Mouse (Mus musculus) Patski (cell line): ENCODE measurements around the gene 4833427G06Rik. TPM values are rescaled to one million over a fixed set of nuclear protein-coding genes. Genes with fewer than 3 reads are reported as not detected.

Experiments used
- ATAC-seq: fragments of 100-300 bp; one replicate; pipeline ENCODE4 v1.8.0; 2021
- CTCF ChIA-PET: fragments of 350-600 bp; sonication (Branson Sonifier 250); formaldehyde crosslinking; loops from one replicate; lab custom pipeline; 2022; ENCODE audit warnings: inconsistent platforms; lab: Charles Lee
- POLR2A ChIA-PET: fragments of 350-600 bp; sonication (Branson Sonifier 250); formaldehyde crosslinking; loops from one replicate; lab custom pipeline; 2022; ENCODE audit warnings: antibody characterized with exemption, inconsistent platforms; lab: Charles Lee
- DNase-seq: peaks from one replicate; pipeline ENCODE4 v3.0.0-alpha.2; 2011; ENCODE audit warnings: low read depth, low spot score
- H3K27me3 ChIP-seq: fragments of 371-371 bp; one replicate; pipeline ENCODE4 v1.5.1; 2021
- CTCF ChIP-seq: fragments of 100-300 bp; IDR thresholded peaks from one replicate; pipeline ENCODE4 v1.5.1; 2021
- in situ Hi-C: fragments of 300-500 bp; cut with MboI; formaldehyde crosslinking; loops from 3 replicates; pipeline ENCODE4 v1.11.1; 2018; ENCODE audit warnings: low pct_unique_long_range_greater_than_20kb, mixed read lengths
- polyA plus RNA-seq: library from polyadenylated mRNA; unstranded; gene quantifications from one replicate; pipeline ENCODE4 v1.2.3, GENCODE M21; 2021

4833427G06Rik gene
- polyA plus RNA-seq, 1 experiment from 2014 or later, result not detected

GRCm38 (mm10) chr9:51114767-51115166 is 12.9 kb upstream of the 4833427G06Rik start:
- CTCF ChIA-PET, result no interaction called here
- POLR2A ChIA-PET, result interaction anchor here (0.7 kb wide), 1 partner anchor 456 kb away, joined by 10 read pairs; no protein-coding TSS in a partner anchor
- DNase-seq (no peak), ATAC-seq (no peak)
- H3K27me3 ChIP-seq, result peaks cover 46% of the 10 kb centered on the region
- in situ Hi-C loops, result no loop called here
- no peak for TF ChIP-seq CTCF

DNA sequence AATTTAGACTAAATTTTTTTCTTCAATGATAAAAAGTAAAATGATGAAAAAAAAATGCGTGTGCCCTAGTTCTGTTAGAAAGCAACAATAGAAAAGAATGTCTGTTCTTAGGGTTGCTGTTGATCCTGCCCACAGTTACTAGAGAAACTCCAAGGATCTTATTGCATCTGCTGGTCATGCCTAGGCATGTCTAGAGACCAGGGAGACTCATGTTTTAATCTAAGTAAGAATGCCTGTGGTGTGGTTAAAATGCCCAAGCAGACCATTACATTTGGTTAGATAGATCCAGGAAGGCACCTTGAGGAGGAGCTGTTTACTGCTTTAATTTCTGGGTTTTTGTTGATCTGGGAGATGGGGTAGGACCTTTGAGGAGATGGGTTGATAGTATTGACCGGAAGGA is 3.9 kb upstream of the 4833427G06Rik start:
- in situ Hi-C loops, result no loop called here
- ATAC-seq, result no peak
- H3K27me3 ChIP-seq, result peaks cover 38% of the 10 kb centered on the region
- no peak for DNase-seq
- TF ChIP-seq CTCF, result no peak
- CTCF ChIA-PET, result interaction anchor here (1.2 kb wide), 1 partner anchor 16 kb away, joined by 3 read pairs; no protein-coding TSS in a partner anchor
- POLR2A ChIA-PET, result interaction anchor here (0.7 kb wide), 1 partner anchor 758 kb away, joined by 3 read pairs; no protein-coding TSS in a partner anchor

DNA sequence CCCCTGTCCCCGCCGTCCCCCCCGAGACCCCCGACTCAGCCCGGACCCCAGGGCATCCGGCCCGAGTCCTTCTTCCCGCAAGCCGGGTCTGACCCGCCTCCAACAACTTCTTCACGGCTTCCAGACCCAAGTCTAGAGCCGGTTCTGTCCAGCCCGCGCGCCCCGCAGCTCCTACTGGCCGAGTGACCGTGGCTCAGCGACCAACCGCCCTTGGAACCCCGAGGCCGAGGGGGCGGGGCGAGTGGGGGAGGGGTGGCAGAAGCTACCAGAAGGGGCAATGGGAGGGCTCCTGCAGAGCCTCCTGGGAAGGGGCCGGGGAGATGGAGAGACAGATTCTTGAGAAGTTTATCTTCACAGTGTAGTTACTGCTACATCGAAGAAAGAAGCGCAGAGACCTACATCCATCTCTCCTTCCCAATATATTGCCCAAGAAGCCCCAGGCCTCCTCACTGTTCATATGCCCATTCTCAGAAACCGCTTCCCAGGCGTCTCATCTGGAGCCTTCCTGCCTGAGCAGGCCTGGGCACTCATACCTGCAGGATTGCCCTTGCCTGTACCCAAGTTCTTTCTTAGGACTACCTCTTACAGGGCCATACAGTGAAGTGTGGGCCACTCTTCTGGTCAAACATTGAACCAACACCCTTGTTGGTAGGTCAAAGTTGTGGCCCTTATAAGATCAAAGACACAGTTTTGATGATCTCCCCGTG is 2.1 kb upstream of the 4833427G06Rik start:
- POLR2A ChIA-PET, result no interaction called here

GRCm38 (mm10) chr9:51102963-51103807 is 1.3 kb upstream of the 4833427G06Rik start:
- no peak for DNase-seq
- H3K27me3 ChIP-seq, result peaks cover 18% of the 10 kb centered on the region
- in situ Hi-C loops, result no loop called here
- no peak for TF ChIP-seq CTCF
- ChIA-PET CTCF (interaction anchor here (0.7 kb wide), 1 partner anchor 64 kb away, joined by 3 read pairs; no protein-coding TSS in a partner anchor), POLR2A (interaction anchor here (0.6 kb wide), 1 partner anchor 19 kb away, joined by 3 read pairs; no protein-coding TSS in a partner anchor)
- ATAC-seq, result no peak

More for the DNA sequence above, 2.1 kb upstream of the 4833427G06Rik start:
- ATAC-seq (no peak), DNase-seq (no peak)
- no peak for TF ChIP-seq CTCF
- in situ Hi-C loops, result no loop called here
- peaks cover 26% of the 10 kb centered on the region for H3K27me3 ChIP-seq
- CTCF ChIA-PET, result no interaction called here

- H3K27me3 ChIP-seq, result peaks cover 25% of the 10 kb centered on the region
- DNase-seq (no peak), ATAC-seq (no peak)
- TF ChIP-seq CTCF, result no peak
- CTCF ChIA-PET, result no interaction called here
- POLR2A ChIA-PET, result interaction anchor here (0.8 kb wide), 1 partner anchor 191 kb away, joined by 7 read pairs; no protein-coding TSS in a partner anchor
- in situ Hi-C loops, result no loop called here
Observed at GRCm38 (mm10) chr9:51096306-51096705, 5.6 kb downstream of the 4833427G06Rik start.

DNA sequence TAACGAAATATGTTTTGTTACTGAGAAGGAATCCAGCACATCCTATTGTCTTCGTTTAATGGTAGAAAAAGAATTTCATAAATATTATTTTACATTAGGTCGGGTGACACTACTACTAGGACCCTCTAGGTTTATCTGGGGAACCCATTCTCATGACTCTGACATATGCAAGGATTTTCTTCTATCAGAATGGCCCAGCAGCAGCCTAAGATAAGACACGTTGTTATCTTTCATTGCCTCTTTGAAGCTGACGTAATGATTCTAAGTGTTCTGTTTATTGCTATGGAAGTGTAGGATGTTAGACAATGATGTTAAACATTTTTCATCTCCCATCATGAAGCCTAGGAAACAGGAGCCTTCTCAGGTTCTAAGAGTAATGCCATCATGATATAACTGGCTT is 8.2 kb downstream of the 4833427G06Rik start:
- ChIA-PET POLR2A (no interaction called here), CTCF (interaction anchor here (1.4 kb wide), 1 partner anchor 8 kb away, joined by 3 read pairs; the partner anchor contains the start of gene 4833427G06Rik)
- no peak for ATAC-seq
- no peak for TF ChIP-seq CTCF
- in situ Hi-C loops, result no loop called here
- DNase-seq, result no peak
- H3K27me3 ChIP-seq, result peaks cover 39% of the 10 kb centered on the region

DNA sequence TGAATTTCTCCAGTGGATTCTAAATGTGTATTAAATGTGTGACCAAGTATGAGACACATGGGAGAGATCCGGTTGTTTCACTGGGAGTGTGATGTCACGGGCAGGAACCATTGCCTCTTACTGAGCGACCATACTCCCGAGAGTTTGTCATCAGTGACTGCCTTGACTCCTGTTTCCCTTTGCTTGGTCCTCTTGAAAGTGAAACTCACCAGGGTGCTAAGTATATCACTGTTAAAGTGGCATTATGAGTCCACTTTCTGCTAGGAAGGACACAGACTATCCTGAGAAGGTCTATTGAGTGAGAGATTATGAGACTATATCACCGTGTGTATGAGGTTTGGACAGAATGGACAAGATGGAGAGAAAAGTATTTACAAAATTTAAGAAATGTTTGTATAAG is 20.3 kb downstream of the 4833427G06Rik start:
- peaks cover 18% of the 10 kb centered on the region for H3K27me3 ChIP-seq
- DNase-seq (no peak), ATAC-seq (no peak)
- in situ Hi-C loops, result no loop called here
- CTCF ChIA-PET, result no interaction called here
- POLR2A ChIA-PET, result no interaction called here
- no peak for TF ChIP-seq CTCF

DNA sequence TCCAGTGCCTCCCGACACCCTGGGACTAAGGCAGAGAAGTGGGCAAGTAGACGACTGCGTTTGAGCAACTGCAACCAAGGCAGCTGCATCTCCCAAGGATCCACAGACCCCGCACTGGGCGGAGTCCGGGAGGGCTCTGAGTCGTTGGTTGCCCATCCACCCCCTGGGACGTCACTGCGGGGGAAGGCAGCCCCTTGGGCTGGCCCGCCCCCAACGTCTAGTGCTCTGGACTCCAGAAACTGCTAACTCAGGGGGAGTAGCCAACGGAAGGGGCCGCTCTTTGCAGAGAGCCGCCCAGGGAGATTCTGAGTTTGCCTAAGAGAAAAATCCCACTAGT is 24.9 kb downstream of the 4833427G06Rik start, which contains the start of gene Layn:
Gene Layn, minus strand, starts transcription at position 116 of the 337 bp plus-strand sequence.
- no peak for TF ChIP-seq CTCF
- ATAC-seq, result no peak
- in situ Hi-C loops, result no loop called here
- ChIA-PET CTCF (no interaction called here), POLR2A (no interaction called here)
- no peak for DNase-seq
- peaks cover 19% of the 10 kb centered on the region for H3K27me3 ChIP-seq

DNA sequence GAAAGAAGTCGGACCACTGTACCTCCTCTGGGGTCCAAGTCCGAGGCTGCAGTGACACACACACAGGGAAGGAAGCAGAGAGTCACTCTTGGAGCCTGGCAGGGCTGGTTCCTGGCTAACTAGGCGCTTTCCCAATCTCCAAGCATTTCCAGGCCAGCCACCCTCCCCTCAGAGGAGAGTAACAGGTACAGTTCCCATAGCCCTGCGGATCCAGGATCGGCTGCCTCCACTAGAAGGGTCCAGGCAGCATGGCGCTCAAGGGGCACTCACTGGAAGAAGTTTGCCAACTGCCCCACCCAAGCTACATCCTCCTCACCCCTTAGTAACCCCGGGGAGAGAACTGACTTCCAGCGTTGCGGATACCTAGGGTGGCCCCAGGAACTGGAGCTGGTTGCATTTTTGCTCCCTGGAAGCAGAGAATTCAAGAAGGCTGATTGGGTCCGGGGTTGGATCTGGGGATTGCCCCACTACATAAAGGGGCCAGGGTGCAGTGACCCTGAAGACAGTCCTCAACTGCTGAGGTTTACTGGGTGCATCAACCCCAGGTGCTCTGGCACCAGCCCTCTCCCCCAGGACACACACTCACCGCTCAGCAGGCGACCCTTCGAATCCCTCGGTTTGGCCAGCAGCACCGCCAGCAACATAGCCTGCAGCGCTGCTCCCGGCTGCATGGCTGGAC is 25.4 kb downstream of the 4833427G06Rik start:
- no peak for TF ChIP-seq CTCF
- in situ Hi-C loops, result no loop called here
- no peak for DNase-seq
- no peak for ATAC-seq
- ChIA-PET POLR2A (interaction anchor here (0.6 kb wide), 1 partner anchor 850 kb away, joined by 4 read pairs; no protein-coding TSS in a partner anchor), CTCF (no interaction called here)
- H3K27me3 ChIP-seq, result peaks cover 19% of the 10 kb centered on the region

DNA sequence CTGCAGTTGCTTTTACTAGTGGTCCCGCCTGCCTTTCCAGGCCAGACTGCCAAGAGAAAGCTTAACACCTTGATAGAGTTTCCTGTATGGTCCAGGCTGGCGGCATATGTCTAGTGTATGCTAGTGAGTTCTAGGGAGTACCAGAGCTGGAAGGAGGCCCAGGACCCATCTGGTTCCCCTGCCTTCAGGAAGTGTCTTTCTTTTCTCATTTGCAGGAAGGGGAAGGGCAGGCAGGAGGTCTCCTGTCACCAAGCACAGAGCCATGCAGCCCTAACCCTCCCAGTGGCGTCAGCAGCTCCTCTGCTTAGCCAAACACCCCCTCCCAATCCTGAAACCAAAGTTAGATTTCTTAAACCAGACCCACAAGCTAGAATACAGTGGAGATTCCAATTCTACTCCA is 26.1 kb downstream of the 4833427G06Rik start:
- ChIA-PET CTCF (no interaction called here), POLR2A (interaction anchor here (0.6 kb wide), 1 partner anchor 851 kb away, joined by 4 read pairs; no protein-coding TSS in a partner anchor)
- DNase-seq (no peak), ATAC-seq (no peak)
- H3K27me3 ChIP-seq, result peaks cover 19% of the 10 kb centered on the region
- in situ Hi-C loops, result no loop called here
- no peak for TF ChIP-seq CTCF
